Mouse (Mus musculus): ENCODE results near the gene Fasl. TPM values are rescaled to one million over a fixed set of nuclear protein-coding genes. Genes with fewer than 3 reads are reported as not detected.

Fasl gene
- total RNA-seq (2023): not detected

DNA sequence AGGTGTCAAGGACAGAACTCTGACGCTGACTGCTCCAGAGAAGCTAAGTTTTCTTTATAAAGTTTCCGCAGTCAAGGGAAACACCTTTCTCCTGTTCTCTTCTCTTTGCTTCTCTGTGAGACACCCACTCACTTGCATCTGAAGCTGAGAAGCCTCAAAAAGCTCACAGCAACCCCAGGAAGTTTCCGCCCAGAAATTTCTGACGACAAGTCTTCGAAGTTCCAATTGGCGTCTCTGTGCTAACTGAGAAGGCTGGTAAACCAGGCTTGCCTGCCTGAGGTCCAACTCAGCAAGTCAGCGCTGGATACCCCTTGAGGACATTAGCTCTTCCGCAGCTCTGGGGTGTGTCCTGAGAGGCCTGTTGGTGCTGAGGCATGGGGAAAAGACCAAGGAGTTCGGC lies at the start of gene Fasl:
Gene Fasl (minus strand): TSS at position 157 of the 400 bp plus-strand sequence.

Other genes starting within 250 kb of the Fasl start
- 10 to 100 TPM; 49.7 to 73.7 TPM for gene Suco, start 88.2 kb upstream of the Fasl start, total RNA-seq (2023)
- gene Pigc, start 180.7 kb upstream of the Fasl start, total RNA-seq (2023): 10 to 100 TPM; 10.8 to 12.7 TPM
- gene 4930558K02Rik, start 191.1 kb upstream of the Fasl start, total RNA-seq (2023): not detected